Mouse (Mus musculus): ENCODE data around the gene Vpreb3.

- TF ChIP-seq CTCF (IDR thresholded peaks at IDR 0.05; ENCODE audit: control insufficient read depth, insufficient read depth, insufficient replicate concordance, low read depth, low read length), result no peak
- TF ChIP-seq POLR2A (IDR thresholded peaks at IDR 0.05; ENCODE audit: control insufficient read depth, low read depth, low read length), result no peak
Measured at GRCm38 (mm10) chr10:75919026-75919425, 23.8 kb upstream of the Vpreb3 start.

Measured in testis, adult 2 months (tissue).